Mouse (Mus musculus): ENCODE results near the gene Lin7a. TPM values are rescaled to one million over a fixed set of nuclear protein-coding genes. Genes with fewer than 3 reads are reported as not detected.

Lin7a gene
- polyA plus RNA-seq (2015; fragmentation: Nextera tagmentation; extraction: Ambion mirVana) = 4.5 and 5.8 TPM in 2 replicates

- H3K4me2 ChIP-seq = peak within 1 kb of the TSS; percentile 99
- H3K27me3 ChIP-seq = peaks cover 40% of the 10 kb centered on the region
- 2% methylated on average over 38 of the region's 38 CpGs for WGBS
- H3K9me3 ChIP-seq = no peaks in the 10 kb centered on the region
- peak within 1 kb of the TSS; percentile 22; the same call in 1 of the 2 replicates for H3K27ac ChIP-seq
- ATAC-seq (ENCODE audit: insufficient number of reproducible peaks, insufficient read depth, low FRiP score, low TSS enrichment, low read depth) = peak; percentile 66; the same call in 1 of the 2 replicates
- no peaks in the 10 kb centered on the region for H3K36me3 ChIP-seq
- H3K4me3 ChIP-seq = peak within 1 kb of the TSS; percentile 71
- peaks cover 7% of the 10 kb centered on the region for H3K4me1 ChIP-seq
- peak within 1 kb of the TSS; percentile 76 for H3K9ac ChIP-seq
These were observed at the start of gene Lin7a for GRCm38 (mm10) chr10:107271321-107272130. TSS of gene Lin7a (plus strand) at chr10:107271686.

- Histone ChIP-seq H3K27ac (no peak overlapping the region), H3K4me3 (no peak overlapping the region), H3K9me3 (no peaks in the 10 kb centered on the region), H3K4me1 (no peaks in the 10 kb centered on the region), H3K9ac (no peak overlapping the region), H3K27me3 (no peaks in the 10 kb centered on the region), H3K4me2 (no peak overlapping the region), H3K36me3 (no peaks in the 10 kb centered on the region)
- ATAC-seq (ENCODE audit: insufficient number of reproducible peaks, insufficient read depth, low FRiP score, low TSS enrichment, low read depth) = no peak
- WGBS = 85% methylated on average over 2 of the region's 2 CpGs
These were observed 49.8 kb upstream of the Lin7a start for GRCm38 (mm10) chr10:107221726-107222125.

DNA sequence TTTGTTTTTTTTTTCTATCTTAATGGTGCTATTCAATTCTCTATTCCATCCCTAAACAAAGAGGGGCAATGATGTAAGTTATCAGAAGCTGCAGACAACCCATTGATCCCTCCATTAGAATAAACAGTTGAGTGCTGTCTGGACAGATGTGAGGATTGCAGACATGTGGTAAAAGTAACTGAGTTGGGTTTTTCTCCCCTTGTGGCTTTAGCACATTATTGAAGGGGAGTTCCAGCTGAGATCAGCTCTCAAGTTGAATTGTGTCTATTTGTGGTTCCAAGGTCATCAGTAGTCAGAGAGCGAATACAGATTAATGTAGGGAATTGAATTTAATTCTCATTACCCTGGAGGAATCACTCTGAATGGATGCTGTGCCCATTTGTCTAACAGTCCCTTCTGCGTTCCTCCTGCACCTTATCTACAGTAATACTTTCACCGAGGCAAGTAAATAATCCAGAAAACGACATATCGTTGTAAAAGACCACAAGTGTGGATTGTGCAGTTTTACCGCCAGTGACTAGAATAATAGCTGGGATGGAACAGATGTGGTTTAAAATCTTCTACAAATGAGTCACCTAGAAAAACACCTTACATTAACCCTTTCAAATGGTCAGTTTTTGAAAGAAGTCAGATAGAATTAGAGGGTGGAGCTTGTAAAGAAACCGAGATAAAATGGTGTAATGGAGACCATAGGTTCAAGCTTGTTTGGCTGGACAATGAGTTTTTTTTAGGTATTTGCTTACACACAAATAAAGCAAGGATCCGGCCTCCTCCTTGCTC, 48.9 kb upstream of the Lin7a start:
- no peak overlapping the region for H3K27ac ChIP-seq
- no peak for ATAC-seq (ENCODE audit: insufficient number of reproducible peaks, insufficient read depth, low FRiP score, low TSS enrichment, low read depth)
- no peak overlapping the region for H3K4me2 ChIP-seq
- H3K9me3 ChIP-seq = no peaks in the 10 kb centered on the region
- H3K36me3 ChIP-seq = no peaks in the 10 kb centered on the region
- 85% methylated on average over 8 of the region's 8 CpGs for WGBS
- H3K27me3 ChIP-seq = no peaks in the 10 kb centered on the region
- no peaks in the 10 kb centered on the region for H3K4me1 ChIP-seq
- H3K4me3 ChIP-seq = no peak overlapping the region
- no peak overlapping the region for H3K9ac ChIP-seq

- Histone ChIP-seq H3K4me3 (no peak overlapping the region), H3K9me3 (no peaks in the 10 kb centered on the region), H3K9ac (no peak overlapping the region), H3K4me2 (no peak overlapping the region), H3K27me3 (no peaks in the 10 kb centered on the region), H3K27ac (no peak overlapping the region), H3K4me1 (no peaks in the 10 kb centered on the region), H3K36me3 (no peaks in the 10 kb centered on the region)
- 81% methylated on average over 3 of the region's 3 CpGs for WGBS
- no peak for ATAC-seq (ENCODE audit: insufficient number of reproducible peaks, insufficient read depth, low FRiP score, low TSS enrichment, low read depth)
These were observed 48.4 kb upstream of the Lin7a start for GRCm38 (mm10) chr10:107223186-107223440.

- no peak for ATAC-seq (ENCODE audit: insufficient number of reproducible peaks, insufficient read depth, low FRiP score, low TSS enrichment, low read depth)
- H3K4me1 ChIP-seq = no peaks in the 10 kb centered on the region
- no peaks in the 10 kb centered on the region for H3K9me3 ChIP-seq
- H3K4me3 ChIP-seq = no peak overlapping the region
- 87% methylated on average over 3 of the region's 3 CpGs for WGBS
- H3K36me3 ChIP-seq = no peaks in the 10 kb centered on the region
- H3K27ac ChIP-seq = no peak overlapping the region
- H3K27me3 ChIP-seq = no peaks in the 10 kb centered on the region
- no peak overlapping the region for H3K4me2 ChIP-seq
- H3K9ac ChIP-seq = no peak overlapping the region
These were observed 47.7 kb upstream of the Lin7a start for GRCm38 (mm10) chr10:107223821-107224220.

GRCm38 (mm10) chr10:107224596-107225330, 46.7 kb upstream of the Lin7a start:
- H3K27me3 ChIP-seq = no peaks in the 10 kb centered on the region
- no peaks in the 10 kb centered on the region for H3K9me3 ChIP-seq
- 83% methylated on average over 6 of the region's 6 CpGs for WGBS

DNA sequence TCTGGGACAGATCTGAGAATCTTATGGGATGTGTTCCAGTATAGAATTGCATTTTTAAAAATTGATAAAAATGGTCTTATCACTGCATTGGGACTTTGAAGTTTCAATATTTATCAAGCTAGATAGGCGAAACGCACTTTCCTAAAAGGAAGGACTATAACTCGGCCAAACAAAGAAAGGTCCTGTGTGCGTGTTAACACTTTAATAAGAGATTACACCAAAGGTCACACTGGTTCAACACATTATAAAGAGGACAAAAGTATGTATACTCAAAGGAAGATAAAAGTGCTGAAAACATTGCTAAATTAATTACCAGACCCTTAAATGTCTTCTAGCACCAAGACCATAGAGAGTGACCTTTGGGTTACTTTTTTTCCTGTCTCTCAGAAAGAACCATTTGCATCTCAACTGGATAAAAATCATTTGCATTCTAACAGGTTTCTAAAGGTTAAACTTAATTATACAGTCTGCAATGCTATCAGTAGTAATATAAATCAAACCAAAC, 46.1 kb upstream of the Lin7a start:
- no peaks in the 10 kb centered on the region for H3K27me3 ChIP-seq
- no peak overlapping the region for H3K27ac ChIP-seq
- H3K9ac ChIP-seq = no peak overlapping the region
- H3K4me1 ChIP-seq = no peaks in the 10 kb centered on the region
- H3K4me3 ChIP-seq = no peak overlapping the region
- no peaks in the 10 kb centered on the region for H3K36me3 ChIP-seq
- no peak for ATAC-seq (ENCODE audit: insufficient number of reproducible peaks, insufficient read depth, low FRiP score, low TSS enrichment, low read depth)
- WGBS = 91% methylated on average over 4 of the region's 4 CpGs
- H3K9me3 ChIP-seq = no peaks in the 10 kb centered on the region
- no peak overlapping the region for H3K4me2 ChIP-seq

More at GRCm38 (mm10) chr10:107224596-107225330, 46.7 kb upstream of the Lin7a start:
- Histone ChIP-seq H3K4me1 (no peaks in the 10 kb centered on the region), H3K36me3 (no peaks in the 10 kb centered on the region), H3K4me2 (no peak overlapping the region), H3K27ac (no peak overlapping the region), H3K4me3 (no peak overlapping the region), H3K9ac (no peak overlapping the region)
- no peak for ATAC-seq (ENCODE audit: insufficient number of reproducible peaks, insufficient read depth, low FRiP score, low TSS enrichment, low read depth)

GRCm38 (mm10) chr10:107225871-107226270, 45.6 kb upstream of the Lin7a start:
- no peak overlapping the region for H3K9ac ChIP-seq
- no peaks in the 10 kb centered on the region for H3K9me3 ChIP-seq
- no peaks in the 10 kb centered on the region for H3K4me1 ChIP-seq
- H3K36me3 ChIP-seq = no peaks in the 10 kb centered on the region
- no peak for ATAC-seq (ENCODE audit: insufficient number of reproducible peaks, insufficient read depth, low FRiP score, low TSS enrichment, low read depth)
- 79% methylated on average over 4 of the region's 4 CpGs for WGBS
- H3K4me2 ChIP-seq = no peak overlapping the region
- H3K27ac ChIP-seq = no peak overlapping the region
- H3K27me3 ChIP-seq = no peaks in the 10 kb centered on the region
- no peak overlapping the region for H3K4me3 ChIP-seq

GRCm38 (mm10) chr10:107227901-107228300, 43.6 kb upstream of the Lin7a start:
- no peak overlapping the region for H3K9ac ChIP-seq
- ATAC-seq (ENCODE audit: insufficient number of reproducible peaks, insufficient read depth, low FRiP score, low TSS enrichment, low read depth) = no peak
- H3K27me3 ChIP-seq = no peaks in the 10 kb centered on the region
- WGBS = 96% methylated on average over 1 of the region's 1 CpGs
- no peaks in the 10 kb centered on the region for H3K4me1 ChIP-seq
- no peaks in the 10 kb centered on the region for H3K9me3 ChIP-seq
- H3K36me3 ChIP-seq = no peaks in the 10 kb centered on the region
- H3K27ac ChIP-seq = no peak overlapping the region
- no peak overlapping the region for H3K4me3 ChIP-seq
- H3K4me2 ChIP-seq = no peak overlapping the region

DNA sequence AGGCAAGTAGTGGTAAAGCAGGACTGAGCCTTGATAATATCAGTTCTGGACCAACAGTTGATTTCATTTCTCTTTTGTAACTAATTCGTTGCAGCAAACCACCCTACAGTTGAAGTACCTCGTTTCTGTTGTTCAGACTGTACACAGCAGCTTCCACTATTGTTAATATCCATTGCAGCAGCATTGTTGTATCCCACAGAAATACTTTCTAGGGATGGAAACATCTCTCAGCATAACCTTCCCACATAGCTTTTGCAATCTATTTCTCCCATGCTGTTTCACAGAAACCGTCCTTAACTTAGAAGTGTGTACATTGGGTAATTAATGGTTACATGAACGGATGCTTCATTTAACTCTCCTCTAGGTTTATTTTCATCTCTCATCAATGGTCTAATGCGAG, 42.7 kb upstream of the Lin7a start:
- Histone ChIP-seq H3K36me3 (no peaks in the 10 kb centered on the region), H3K27ac (no peak overlapping the region), H3K4me1 (no peaks in the 10 kb centered on the region), H3K27me3 (no peaks in the 10 kb centered on the region), H3K9ac (no peak overlapping the region), H3K4me3 (no peak overlapping the region), H3K9me3 (no peaks in the 10 kb centered on the region), H3K4me2 (no peak overlapping the region)
- 78% methylated on average over 5 of the region's 5 CpGs for WGBS
- no peak for ATAC-seq (ENCODE audit: insufficient number of reproducible peaks, insufficient read depth, low FRiP score, low TSS enrichment, low read depth)

DNA sequence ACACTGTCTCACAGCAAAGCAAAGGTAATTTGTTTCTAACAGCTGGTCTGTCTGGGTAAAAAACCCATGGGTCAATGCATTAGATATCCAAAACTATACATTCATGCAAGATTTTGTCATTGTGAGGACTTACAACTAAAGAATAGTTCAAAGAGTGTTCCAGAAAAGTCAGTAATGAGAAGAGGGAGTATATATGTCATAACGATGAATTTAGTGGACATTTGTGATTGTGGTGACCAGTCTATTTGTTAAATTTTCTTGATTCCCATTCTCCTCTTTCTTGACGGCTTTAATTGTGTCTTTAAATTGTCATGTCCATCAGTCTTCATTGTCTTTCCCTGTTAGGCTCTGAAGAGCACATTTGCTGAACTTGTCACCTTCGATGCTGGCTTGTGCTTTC, 42.1 kb upstream of the Lin7a start:
- WGBS = 84% methylated on average over 3 of the region's 3 CpGs
- no peak for ATAC-seq (ENCODE audit: insufficient number of reproducible peaks, insufficient read depth, low FRiP score, low TSS enrichment, low read depth)
- H3K36me3 ChIP-seq = no peaks in the 10 kb centered on the region
- no peaks in the 10 kb centered on the region for H3K4me1 ChIP-seq
- H3K4me3 ChIP-seq = no peak overlapping the region
- no peaks in the 10 kb centered on the region for H3K27me3 ChIP-seq
- H3K9ac ChIP-seq = no peak overlapping the region
- no peaks in the 10 kb centered on the region for H3K9me3 ChIP-seq
- no peak overlapping the region for H3K27ac ChIP-seq
- no peak overlapping the region for H3K4me2 ChIP-seq
